Mouse (Mus musculus) brain, embryonic 18.5 days (tissue): Measurements from ENCODE around the gene Chmp2b.

Experiments used
- DNase-seq: peaks from one replicate; pipeline ENCODE4 v3.0.0-alpha.2; 2012; ENCODE audit warnings: low read depth, low spot score

Gene Chmp2b

GRCm38 (mm10) chr16:65561963-65562863 is at the start of gene Chmp2b:
Gene Chmp2b (minus strand): TSS chr16:65562726.
- peak; percentile 78 for DNase-seq

- DNase-seq, result no peak
Measured at GRCm38 (mm10) chr16:65611678-65612077, 49.2 kb upstream of the Chmp2b start.

- no peak for DNase-seq
Measured at GRCm38 (mm10) chr16:65600798-65601197, 38.3 kb upstream of the Chmp2b start.

GRCm38 (mm10) chr16:65586111-65586865 is 23.8 kb upstream of the Chmp2b start:
- no peak for DNase-seq

- no peak for DNase-seq
Measured at GRCm38 (mm10) chr16:65585699-65586098, 23.2 kb upstream of the Chmp2b start.

GRCm38 (mm10) chr16:65577298-65578029 is 14.9 kb upstream of the Chmp2b start:
- no peak for DNase-seq

GRCm38 (mm10) chr16:65568853-65569252 is 6.3 kb upstream of the Chmp2b start:
- no peak for DNase-seq

GRCm38 (mm10) chr16:65564951-65565350 is 2.4 kb upstream of the Chmp2b start:
- no peak for DNase-seq

- no peak for DNase-seq
Measured at GRCm38 (mm10) chr16:65564306-65564705, 1.8 kb upstream of the Chmp2b start.

- DNase-seq, result no peak
Measured at GRCm38 (mm10) chr16:65562864-65563206, 309 bp upstream of the Chmp2b start.

GRCm38 (mm10) chr16:65560996-65561962 is 1.2 kb downstream of the Chmp2b start:
- no peak for DNase-seq

- DNase-seq, result no peak
Measured at GRCm38 (mm10) chr16:65559591-65559990, 2.9 kb downstream of the Chmp2b start.

- DNase-seq, result no peak
Measured at GRCm38 (mm10) chr16:65557369-65557768, 5.2 kb downstream of the Chmp2b start.

- no peak for DNase-seq
Measured at GRCm38 (mm10) chr16:65554267-65554666, 8.3 kb downstream of the Chmp2b start.

- no peak for DNase-seq
Measured at GRCm38 (mm10) chr16:65550814-65551213, 11.7 kb downstream of the Chmp2b start.

GRCm38 (mm10) chr16:65548960-65549359 is 13.6 kb downstream of the Chmp2b start:
- DNase-seq, result no peak

GRCm38 (mm10) chr16:65543676-65544293 is 18.7 kb downstream of the Chmp2b start:
- no peak for DNase-seq

GRCm38 (mm10) chr16:65533315-65533999 is 29.1 kb downstream of the Chmp2b start:
- DNase-seq, result no peak

GRCm38 (mm10) chr16:65531663-65532062 is 30.9 kb downstream of the Chmp2b start:
- DNase-seq, result no peak

- no peak for DNase-seq
Measured at GRCm38 (mm10) chr16:65529589-65529988, 32.9 kb downstream of the Chmp2b start.
